Mouse (Mus musculus): Measurements from ENCODE around the gene Actr2.

- TF ChIP-seq POLR2A (IDR thresholded peaks at IDR 0.05; ENCODE audit: insufficient read length, low read depth), result no peak
- no peak for TF ChIP-seq MAX (IDR thresholded peaks at IDR 0.05; ENCODE audit: low read depth)
These were observed 56.5 kb downstream of the Actr2 start for GRCm38 (mm10) chr11:20056168-20056567.

Measured in myocyte (in vitro differentiated cells).